Mouse (Mus musculus) A20 (cell line): ENCODE measurements around the gene Zic1.

Source experiments
- DNase-seq: peaks from one replicate; pipeline ENCODE4 v3.0.0-alpha.2; 2011; ENCODE audit warnings: low read depth, low spot score

Zic1 gene

DNA sequence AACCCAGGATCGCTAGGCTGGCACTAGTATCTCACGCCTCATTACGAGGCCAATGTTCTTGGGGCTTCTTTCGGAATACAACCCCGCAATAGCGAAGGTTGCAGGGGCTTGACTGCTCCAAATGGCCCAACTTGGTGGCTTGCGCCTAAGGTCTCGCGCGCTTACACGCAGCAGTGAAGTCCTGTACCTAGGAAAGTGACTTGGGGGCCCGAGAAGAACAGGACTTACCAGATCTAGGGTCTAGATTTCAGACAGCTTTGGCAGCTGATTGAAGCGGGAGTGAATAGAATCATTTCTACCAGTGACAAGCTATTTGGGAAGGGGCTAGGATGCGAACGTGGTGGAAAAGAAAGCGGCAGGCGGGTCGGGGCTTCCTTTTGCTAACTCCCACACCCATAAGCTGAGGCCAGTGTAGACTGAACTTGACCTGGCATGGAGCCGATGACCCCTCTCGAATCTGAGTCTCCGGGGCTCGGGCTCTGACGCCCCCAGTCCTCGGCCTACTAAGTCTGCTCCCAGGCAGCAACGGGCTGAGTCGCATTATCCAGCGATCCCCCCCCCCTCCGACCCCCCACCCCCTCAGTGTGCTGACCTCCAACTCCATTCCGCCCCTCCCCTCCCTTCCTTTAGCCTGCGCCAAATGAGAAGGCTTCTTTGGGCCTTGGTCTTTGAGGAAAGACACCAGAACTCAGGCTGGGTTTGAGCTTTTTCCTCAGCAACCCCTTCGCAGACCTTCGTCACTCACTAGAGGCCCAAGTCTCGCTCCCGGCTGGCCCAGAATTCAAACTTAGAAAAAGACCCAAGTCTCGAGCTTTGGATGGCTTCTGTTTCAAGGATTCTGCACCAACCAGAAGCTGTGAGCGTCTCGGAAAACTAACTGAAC lies 11.8 kb downstream of the Zic1 start:
- no peak for DNase-seq

DNA sequence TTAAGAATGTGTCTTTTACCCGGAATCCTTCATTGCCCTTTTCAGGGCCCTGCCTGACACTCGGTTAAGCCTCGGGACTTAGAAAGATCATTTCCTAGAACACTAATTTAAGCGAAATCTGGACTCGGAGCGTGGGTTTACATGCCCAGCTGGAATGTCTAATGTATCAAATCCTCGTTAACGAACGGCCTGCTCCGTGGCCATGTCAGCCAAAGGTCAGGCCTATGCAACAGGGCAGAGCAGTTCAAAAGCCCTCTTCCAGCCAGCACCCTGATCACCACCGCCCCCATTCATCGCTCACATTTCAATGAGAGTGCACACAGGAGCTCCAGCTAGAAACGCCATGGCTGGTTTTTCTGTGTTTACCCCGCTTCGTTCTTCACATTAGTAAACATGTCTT lies 12.8 kb downstream of the Zic1 start:
- DNase-seq, result no peak

DNA sequence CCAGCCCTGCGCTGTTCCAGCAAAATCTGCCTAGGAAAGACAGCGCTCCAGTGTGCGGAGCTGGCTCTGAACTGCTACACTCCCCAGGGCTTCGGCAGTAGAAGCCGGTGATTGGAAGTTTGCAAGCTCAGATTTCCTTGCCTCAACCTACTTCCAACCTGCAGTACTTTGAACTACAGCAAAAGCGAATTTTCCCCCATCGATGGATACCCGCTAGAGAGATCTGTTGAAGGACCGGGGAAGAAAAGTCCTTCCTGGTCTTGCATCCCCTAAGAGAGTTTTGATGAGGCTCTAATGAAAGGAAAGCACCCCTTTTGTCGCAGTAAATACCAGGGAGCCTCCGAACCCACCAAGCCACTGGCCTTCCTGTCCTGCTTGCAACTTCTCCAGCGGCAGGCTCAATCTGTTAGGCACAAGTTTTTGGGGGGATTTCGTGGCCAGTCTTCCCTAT lies 13.6 kb downstream of the Zic1 start:
- DNase-seq, result no peak

DNA sequence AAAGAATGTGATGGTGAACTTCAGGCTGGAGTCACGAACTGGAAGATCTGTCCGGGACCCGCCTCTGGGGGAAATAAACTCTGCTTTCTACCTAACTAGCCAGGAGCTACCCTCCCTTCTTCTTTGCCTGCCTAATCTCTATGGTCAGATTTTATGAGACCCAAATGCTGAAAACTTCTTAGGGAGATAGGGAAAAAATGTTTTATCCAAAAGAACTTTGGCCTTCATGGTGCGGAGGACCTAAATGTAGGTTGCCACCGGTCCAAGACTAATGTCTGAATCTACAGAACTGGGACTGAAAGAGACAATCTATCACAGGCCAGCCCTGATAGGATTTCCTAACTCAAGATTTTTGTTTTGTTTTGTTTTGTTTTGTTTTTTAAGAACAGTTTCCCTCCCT lies 14.2 kb downstream of the Zic1 start:
- no peak for DNase-seq

DNA sequence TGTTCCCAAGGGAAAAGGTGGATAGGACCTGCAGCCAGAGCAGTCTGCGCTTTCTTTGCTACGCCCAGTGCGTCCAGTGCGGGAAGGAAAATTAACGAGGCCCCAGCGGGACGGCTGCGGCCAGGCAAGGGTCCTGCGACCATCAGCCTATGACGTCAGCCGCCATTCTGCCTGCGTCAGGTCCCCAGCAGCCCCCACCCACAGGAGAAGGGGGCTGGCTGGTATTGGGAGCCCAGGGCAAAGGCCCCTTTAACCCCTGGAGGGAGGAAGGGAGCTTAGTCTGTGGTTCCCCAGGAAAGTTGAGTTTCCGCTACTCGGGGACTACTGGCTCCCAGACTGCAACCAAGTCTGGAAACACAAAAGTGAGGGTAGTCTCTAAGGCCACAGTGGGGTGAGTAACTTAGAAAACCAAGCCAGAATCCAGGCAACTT lies 14.7 kb downstream of the Zic1 start:
- DNase-seq, result no peak

DNA sequence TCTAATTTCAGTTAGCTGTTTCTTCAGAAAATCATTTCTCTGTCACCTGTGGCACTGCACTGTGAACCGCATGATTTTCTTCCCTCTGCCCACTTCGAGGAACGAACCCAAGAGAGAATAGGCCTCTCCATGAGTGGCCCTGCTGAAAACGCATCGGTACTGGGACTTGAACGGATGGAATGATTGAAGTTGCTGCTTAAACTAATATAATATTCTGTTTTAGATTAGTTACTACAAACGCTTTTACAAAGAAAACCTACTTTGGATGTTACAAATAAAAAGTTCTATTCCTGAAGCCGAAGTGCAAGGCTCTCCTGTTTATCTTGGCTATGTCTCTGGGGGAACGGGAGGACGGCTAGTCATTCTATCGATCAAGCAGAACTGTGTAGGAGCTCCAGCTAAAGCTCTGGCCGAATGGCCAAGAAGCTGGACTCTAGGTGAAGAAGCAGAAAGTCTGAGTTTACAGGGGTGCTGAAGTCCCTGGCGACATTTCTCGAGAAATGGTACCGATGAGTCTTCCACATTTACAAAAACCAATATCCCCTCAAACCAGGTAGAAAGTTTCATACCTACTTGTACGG lies 15.3 kb downstream of the Zic1 start:
- DNase-seq, result no peak

DNA sequence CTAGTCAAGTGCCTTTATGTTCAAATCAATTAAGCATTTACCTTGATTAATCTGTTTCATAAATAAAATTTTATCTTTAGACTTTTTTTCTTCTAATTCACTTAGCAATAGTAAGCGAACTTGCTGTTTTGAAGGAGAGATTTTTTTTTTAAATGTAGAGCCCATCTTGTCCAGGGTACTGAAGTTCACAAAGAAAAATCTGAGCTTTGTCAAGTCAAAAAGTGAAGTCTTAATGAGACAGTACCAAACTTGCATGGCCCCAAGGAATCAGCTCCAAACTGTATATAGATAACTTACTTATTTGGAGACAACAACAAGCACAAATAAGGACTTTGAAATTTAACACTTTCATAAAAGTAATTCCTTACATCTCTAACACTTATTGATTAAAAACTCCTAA lies 16.9 kb downstream of the Zic1 start:
- no peak for DNase-seq

DNA sequence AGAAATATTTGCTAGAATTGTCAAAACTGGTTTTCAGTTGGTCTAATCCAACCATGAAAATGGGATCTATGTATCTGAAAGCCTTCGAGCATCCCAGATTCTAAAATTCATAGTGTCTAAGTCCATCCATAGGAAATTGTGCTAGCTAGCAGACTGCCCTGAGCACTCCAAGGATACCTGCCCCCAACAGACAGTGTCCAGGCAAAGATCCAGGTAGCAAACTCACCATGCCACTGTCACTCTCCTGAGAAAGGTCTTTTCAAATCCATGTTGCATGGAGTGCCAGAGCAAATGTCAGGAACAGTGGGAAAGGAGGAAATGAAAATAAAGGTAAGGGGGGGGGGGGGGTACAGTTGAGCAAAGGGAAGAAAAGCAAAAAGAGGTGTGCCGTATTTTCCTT lies 18.0 kb downstream of the Zic1 start:
- no peak for DNase-seq
